Mouse (Mus musculus) skeletal muscle tissue, adult 2 months (tissue): ENCODE data around the gene Rasgef1b.

Source experiments
- DNase-seq: peaks from one replicate; pipeline ENCODE4 v3.0.0-alpha.2; 2012; ENCODE audit warnings: low read depth, low spot score

Gene Rasgef1b

DNA sequence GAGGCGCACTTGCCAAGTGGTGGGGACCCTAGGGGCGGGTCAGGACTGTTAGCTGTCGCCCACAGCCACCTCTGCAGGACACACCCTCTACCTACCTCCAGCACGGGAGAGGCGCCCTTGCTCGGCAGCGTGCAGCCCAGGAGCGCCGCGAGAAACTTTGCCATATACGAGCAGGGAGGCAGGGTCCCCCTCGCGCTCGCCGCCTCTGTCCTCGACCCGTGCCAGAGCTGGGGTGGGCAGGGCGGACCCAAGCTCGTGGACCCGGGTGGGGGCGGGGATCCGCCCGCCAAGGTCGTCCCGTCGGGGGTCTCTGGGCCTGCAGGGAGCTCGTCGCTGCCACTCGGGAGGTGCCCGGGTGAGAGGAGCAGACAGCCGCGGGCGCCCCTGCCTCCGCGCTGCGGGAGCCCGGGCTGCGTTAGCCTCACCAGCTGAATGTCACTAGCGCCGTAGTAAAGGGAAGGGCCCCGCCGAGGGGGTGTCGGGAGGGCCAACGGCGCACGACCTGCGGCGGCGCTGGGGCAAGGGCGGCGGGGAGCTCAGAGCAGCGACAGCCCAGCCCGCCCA is at the start of gene Rasgef1b:
Rasgef1b (minus strand) TSS at position 417 of the 564 bp plus-strand sequence.
- peak; percentile 13 for DNase-seq

DNA sequence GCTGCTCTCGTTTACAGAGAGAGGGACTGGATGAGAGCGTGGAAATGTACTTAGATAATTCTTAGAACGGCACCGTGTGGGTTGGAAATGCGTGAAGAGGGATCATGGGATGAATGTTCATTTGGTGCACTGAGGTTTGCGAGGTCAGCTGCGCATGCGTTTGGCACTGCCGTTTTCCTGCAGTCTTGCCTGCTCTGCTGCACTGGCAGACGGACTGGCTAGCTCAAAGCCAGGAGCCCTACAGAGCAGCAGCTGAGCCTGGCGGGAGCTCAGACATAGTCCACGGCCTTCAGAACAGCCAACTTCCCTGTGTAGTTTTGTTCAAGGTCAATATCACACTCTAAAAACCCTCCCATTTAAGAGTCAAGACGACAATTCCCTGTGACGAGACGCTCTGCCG is 46.5 kb upstream of the Rasgef1b start:
- DNase-seq: no peak

DNA sequence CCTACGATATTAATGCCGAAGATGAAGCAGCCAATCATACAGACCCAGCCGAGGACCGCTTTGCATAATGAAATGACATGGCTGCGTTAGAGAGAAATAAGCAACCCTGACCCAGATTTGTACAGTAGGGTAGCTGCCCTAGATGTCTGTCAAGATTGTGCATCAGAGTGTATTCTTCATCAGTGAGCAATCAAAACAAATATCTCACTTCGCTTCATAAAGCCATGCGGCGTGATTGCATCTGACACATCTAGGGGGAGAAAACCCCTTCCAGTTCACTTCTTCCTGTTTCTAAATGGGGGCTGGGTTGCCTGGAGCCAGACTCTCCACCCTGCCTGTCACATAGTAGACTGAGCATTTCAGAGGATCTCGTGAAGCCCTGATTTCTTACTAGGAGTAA is 44.4 kb upstream of the Rasgef1b start:
- no peak for DNase-seq

DNA sequence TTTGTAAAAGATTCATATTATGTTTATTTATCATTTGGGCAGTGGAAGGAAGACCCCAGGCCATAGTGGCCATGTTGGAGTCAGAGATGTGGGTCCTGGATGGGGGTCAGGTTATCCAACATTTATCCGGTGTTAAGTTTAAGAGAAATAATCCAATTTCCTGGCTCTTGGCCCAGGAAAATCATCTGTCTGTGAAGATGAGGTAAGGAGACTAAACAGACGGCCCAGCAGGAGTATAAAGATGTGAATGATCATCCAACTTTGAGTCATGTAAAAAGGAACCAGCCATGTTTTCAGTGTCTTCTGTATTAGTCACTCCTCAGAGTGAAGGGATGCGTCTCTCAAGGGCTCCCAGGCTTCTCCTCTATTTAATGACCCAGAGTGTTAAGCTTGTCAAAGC is 35.4 kb upstream of the Rasgef1b start:
- no peak for DNase-seq

DNA sequence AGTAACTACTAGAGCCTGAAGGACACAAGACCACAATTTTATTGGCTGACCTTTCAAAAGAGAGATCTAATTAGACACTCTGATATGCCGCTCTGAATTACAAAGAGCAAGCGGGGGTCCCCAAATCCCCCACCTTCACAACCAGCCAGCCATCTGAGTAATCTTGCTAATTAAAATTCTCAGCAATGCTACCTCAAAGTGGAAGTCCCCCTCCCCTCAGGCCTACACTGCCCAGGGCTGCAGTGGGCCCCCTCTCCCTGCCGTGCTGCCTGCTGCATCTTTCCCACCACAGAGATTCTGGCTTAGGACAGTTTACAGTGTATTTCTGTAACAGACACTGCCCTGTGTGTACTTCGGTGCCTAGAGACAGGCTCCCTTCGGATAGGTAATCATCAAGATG is 30.0 kb upstream of the Rasgef1b start:
- no peak for DNase-seq

DNA sequence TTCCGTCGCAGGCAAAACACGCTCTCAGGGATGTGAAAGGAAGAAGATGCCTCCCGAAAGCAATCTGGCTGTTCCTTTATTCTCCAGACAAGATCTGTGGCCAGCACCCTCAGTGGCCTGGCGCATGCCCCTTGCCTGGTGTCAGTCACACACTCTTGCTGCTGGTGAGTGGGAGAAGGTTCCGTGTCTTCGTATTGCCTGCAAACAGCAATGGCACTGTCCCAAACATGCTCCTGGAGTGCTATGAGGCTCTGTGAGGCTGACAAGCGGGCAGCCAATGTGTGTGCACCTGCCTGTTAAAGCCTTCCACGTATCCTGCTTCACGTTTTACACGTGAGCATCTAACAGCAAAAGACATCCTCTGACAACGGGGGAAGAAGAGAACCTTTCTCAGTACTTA is 25.0 kb upstream of the Rasgef1b start:
- DNase-seq: no peak

DNA sequence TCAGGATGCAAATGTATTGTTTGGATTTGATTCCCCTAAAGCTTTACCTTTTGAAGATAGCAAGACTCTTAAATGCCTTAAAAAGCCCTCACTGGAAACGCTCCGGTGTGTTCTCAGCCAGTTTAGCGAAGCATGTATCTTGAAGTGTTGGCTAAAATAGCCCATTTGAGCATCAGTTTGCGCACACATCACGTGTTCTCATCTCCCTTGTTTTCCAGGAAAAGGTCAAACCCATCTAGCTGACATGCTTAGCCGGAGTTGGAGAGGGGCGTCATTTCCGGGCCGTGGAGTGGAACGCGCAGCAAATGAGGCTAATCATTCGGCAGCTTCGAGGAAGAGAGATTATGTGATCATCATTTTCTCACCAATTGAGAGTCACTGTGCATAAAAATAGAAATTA is 24.5 kb upstream of the Rasgef1b start:
- no peak for DNase-seq

DNA sequence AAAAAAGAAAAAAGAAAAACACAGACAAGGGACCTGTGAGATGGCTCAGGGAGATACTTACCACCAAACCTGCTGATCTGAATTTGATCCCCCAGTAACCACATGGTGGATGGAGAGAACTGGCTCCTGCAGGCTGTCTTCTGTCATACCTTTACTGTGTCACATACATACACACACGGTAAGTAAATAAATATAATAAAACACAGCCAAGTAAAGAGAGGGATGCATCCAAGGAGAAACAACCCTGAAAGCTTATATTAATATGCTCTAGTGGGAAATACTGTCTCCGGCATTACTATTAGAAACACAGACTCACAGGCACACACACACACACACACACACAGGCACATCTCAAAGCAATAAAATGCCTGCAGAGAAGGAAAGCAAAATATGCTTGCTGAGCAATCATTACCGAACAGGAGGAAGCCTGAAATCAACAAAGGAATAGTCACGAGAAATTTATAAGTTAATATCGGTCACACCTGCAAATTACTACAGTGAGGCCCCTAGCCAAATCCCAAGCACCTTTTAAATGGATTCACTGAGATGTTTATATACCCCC is 23.9 kb upstream of the Rasgef1b start:
- no peak for DNase-seq

DNA sequence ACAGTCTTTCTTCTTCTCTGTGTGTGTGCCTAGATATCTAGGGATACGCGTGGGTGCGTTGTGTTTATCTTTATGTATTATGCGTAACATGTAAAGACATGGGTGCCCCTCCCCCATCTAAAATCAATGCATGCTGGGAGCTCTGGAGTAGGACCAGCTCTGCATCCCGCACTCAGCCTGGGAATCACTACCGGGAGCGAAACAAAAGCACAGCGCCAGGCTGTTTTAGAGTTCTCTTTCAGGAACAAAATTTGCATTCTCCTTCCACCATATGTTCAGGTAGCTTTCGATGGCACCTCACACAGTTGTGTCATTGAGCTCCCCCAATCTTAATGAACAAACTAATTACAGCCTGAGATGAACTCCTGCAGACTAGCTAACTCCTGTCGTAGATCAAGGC is 19.6 kb upstream of the Rasgef1b start:
- no peak for DNase-seq

DNA sequence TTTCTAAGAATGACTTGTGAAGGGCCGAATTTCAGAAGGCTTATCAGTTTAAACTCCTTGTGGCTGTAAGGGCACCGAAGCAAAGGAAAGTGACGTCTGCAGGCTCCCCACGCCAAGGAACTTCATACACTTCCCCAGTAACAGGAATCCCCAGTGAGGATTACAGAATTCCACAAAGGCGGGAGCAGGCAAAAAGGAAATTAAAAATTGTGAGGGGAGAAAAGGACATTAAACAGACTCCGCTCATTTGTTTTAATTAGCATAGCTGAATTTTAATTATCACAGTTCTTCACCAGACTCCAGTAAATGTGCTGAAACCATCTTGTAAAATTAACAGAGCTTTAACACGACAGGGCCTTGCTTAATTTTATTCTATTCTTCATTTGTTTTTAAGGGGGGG is 17.2 kb upstream of the Rasgef1b start:
- no peak for DNase-seq

DNA sequence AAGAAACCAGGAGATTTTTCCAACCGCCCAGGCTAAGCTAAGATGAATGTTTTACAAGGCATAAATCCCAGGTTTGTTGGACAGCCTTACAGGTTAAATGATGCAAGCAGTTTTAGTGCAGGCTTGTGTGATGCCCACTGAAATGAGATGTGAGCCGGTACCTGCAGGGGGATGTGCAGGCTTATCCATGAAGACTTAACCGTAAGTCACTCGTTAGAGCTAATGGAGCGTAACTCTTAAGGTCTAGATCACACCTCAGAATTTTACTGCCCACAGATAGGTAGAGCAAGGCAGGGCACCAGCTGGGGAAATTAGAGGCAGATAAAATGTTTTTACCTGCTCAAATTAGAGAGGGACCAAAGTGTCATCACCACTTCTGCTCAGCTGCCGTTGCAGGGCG is 14.0 kb upstream of the Rasgef1b start:
- DNase-seq: no peak

DNA sequence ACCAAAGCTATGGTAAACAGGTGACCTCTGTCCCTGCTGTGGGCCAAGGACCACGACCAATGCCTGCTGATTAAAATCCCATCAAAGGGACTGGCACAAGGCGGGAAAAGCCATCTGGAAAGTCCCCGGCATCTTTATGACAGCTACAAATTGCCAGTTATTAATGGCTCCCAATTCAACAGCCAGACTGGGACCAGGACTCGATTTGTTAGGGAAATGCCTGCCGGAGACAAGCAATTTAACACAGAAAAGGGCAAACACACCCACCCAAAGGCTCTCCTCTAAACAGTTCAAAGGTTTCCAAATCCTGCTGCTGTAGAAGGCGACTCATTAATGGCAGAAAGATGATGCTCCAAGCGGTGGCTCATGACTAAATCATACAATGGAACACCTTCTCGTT is 13.2 kb upstream of the Rasgef1b start:
- DNase-seq: no peak

DNA sequence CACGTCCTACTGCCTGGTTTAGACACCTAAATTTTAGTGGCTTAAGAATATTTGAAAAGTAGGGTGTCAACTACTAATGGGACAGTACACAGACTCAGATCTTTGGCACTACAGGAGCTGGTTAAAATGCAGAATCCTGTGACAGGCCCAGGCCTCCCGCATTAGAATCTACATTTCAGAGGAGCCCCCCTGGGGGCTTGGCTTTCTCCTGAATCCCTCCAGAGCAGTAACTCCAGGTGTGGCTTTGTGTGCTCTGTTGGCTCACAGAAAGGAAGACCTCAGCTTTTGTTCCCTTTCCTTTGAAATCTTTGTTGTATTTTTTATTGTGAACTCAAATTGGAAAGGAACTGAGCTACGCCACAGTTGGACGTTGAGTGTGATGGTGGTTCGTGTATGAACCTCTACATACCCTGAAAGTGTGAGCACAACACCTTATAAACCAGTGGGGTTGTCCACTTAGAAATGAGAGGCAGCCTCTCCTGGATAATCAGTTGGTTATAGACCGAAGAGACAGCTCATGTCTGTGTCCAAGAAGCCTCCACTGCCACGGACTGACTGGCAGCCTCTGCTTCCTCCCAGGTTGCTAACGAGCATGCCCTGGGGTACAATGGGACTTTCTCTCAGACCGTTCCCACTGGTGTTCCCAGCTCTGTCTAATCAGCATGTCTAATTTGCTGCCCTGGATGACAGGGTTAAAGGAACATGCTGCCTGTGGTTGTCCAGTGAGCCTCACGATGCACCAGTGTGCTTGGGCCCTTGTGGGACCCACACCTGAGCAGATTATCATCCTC is 9.3 kb upstream of the Rasgef1b start:
- DNase-seq: no peak

DNA sequence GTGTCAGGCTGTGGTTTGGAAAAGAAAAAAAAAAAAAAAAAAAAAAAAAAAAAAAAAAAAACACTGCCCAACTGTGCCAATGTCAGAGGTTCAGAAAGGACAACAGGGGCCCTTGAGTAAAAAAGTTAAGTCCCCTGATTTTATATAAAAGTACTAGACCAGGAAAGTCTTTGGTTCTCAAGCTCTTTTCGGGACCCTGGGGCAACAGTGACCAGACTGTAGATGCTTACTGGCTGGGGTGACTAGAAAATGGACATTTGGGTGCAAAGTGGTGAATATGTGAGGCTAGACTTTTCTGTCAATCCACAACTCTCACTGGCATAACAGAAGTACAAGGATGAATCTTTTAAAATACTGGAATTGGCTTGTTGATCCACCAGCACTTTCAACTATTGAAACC is 1.1 kb upstream of the Rasgef1b start:
- DNase-seq: no peak

DNA sequence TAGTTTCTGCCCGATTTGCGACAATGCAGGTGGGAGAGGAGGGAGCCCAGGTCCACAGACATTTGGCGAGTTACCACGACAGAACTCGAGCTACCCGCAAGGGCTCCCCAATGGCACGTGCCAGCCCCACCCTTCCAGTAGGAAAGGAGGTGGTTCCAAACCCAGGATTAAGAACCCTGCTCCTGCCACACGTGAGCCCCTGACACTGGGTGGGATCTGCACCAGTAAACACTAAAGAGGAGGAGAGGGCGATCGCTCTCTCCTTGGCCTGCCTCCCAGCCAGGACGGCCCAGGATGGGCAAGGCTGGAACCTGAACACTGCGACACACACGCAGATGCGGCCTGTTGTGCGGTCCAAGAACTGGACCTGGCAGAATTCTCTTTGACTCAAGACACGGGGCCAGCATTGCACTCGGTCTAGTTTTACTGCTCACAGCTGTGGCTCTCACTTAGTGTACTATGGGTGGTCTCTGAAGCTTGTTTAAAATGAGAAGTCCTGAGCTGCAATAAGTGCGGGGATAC is 557 bp upstream of the Rasgef1b start:
- DNase-seq: no peak

DNA sequence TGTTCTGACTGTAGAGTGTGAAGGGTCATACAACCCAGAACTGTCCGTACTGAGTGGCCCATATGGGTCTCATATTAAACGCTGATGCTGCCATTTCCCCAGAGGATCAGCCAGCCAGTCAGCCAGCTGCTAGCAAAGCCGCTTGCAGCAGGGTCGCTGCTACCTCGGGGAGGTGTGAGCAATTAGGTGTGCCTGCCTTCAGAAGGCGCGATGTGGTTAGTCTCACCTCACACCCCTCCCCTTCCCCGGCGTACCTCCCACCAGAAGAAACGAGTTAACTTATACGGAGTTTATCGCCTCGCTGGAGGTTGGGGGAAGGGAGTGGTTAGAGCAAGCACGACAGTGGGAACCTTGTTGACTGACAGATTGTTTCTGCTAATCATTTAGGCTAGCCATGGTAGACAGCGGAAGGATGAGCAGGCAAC is 826 bp downstream of the Rasgef1b start:
- DNase-seq: no peak

DNA sequence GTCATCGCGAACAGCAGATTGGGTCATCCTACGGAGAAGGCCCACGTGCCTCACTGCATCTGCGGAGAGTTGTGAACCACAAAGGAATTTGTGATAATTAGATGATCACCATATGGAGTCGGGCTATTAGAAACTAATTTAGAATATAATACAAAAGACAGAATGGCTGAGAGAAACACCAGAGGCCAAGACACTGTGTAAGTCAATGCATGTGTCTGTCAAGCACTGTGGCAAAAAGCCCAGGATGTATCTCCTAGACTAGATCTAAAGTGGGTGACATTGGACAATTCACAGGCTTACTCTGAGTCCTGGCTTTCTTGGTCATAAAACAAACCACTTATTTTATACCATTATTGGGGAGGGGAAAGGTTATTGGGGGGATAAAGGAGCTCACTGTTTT is 4.9 kb downstream of the Rasgef1b start:
- DNase-seq: no peak

DNA sequence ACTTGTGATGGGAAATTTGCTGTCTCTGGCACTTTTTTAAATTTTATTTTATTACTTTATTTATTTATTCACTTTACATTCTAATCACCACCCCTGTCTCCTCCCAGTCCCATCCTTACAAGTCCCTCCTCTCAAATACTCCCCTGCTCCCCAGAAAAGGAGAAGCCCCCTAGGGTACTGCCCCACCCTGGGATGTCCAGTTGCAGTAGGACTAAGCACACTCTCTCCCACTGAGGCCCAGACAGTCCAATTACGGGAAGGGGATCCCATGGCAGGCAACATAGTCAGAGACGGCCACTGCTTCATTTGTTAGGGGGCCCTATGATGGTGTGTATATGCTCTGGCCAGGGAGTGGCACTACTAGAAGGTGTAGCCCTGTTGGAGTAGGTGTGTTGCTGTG is 6.6 kb downstream of the Rasgef1b start:
- no peak for DNase-seq

DNA sequence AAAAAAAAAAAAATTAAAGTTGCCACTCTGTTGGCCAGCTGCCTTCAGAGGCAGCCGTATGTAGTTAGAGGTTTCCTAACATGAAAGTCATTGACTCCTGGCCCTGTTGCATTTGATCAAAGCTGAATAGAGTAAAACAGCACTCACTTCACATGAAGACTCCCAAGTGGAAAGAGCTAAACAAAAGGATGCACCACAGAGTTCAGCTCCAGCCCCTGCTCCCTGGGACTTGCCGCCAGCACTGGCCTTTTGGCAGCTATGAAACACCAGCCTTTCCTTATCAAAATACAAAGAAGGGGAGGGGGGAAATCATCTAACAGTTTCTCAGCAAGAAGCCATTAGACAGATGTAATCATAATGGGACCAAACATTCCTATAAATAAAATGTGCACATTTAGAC is 8.3 kb downstream of the Rasgef1b start:
- DNase-seq: no peak

DNA sequence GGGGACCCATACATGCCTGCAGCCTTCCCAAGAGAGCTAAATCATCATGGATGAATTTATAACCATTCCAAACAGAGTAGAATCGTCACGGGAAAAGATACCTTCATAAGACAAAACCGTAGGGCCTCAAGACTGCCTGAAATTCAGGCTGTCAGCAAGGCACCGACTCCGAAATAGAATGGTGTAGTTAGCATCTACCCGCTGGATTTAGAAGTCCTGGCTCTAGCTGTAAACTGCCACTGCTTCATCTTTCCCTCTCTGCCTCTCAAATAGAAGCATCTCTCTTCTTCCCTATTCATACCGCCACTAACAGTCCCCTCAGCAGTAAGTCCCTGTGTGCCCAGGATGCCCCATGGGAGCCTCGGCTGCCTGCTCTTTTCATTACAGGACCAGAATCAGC is 10.9 kb downstream of the Rasgef1b start:
- no peak for DNase-seq

DNA sequence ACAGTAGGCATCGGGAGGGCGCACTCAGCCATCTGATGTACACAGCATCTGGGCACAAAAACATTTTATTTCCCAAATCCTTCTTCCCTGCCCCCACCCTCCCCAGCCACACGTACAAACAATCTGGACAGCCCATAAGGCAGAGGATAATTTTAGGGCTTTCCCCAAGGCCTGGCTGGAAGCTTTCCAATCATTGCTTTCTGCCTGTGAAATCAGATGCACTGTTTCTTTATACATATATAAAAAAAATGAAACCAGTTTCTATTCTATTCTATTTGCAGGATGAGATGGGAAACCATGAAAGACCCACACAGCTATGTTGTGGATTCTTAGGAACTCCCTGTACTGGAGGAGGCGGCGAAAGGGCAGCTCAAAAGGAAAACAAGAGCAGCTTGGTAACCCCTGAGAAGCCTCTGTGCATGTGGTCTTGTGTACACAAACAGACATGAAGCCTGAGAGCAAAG is 13.6 kb downstream of the Rasgef1b start:
- no peak for DNase-seq

DNA sequence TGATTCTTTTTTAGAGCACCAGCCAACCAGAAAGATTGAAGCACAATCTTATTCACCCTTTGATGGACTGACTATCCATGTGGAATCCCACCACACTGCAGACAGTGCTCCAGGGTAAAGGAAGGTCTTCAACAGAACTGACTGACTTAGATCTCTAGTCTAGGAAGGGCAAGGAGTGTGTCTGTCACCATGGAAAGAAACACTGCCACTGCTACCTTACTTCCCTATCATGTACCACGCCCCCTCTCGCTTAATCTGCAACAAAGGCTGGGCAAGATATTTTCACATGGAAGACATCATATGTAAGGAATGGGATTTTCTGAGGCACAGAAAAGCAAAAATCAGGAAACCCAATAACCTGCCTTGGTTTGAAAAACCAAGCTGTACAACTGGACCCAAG is 16.9 kb downstream of the Rasgef1b start:
- no peak for DNase-seq

DNA sequence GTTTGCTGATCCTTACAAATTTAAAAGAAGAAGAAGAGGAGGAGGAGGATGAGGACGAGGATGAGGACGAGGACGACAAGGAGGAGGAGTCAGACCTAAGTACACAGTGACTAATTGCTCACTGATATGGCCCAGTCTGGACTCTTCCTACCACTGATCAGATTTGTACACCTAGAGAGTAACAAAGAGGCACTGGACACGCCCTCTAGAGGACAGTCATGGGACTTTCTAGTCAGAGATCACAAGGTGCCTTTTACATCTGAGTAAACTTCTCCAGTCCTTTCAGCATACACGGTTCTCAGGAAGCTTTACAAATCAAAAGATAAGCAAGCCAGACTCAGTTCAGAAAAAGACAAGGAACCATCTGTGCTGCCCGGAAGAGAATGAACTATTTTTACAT is 20.2 kb downstream of the Rasgef1b start:
- DNase-seq: no peak
